Mouse (Mus musculus) c-Kit-positive CD71-positive TER-119-negative erythroid progenitor cells, embryonic 14.5 days (primary cell): ENCODE measurements around the gene Enam.
A peak's percentile ranks its signal among the peaks of the same experiment; 100 is the strongest.
"Not testable (repeated sequence)": the region's sequence is repeated elsewhere in the genome, so short reads cannot be mapped to it uniquely, and the experiment has no call there.

ENCODE experiments used
- DNase-seq: peaks from one replicate; pipeline ENCODE4 v3.0.0-alpha.2; 2013; ENCODE audit warnings: low read depth

Enam gene

GRCm38 (mm10) chr5:88487675-88488074 is at the start of gene Enam:
Gene Enam, plus strand, starts transcription at chr5:88487975.
- DNase-seq, result no peak

GRCm38 (mm10) chr5:88455691-88456090 is 32.1 kb upstream of the Enam start, which contains the start of gene Ambn:
Gene Ambn, plus strand, starts transcription at chr5:88455991.
- DNase-seq, result no peak

GRCm38 (mm10) chr5:88467471-88467870 is 20.3 kb upstream of the Enam start:
- no peak for DNase-seq

- no peak for DNase-seq
Measured at GRCm38 (mm10) chr5:88468807-88469704, 18.7 kb upstream of the Enam start.

- DNase-seq, result no peak
Measured at GRCm38 (mm10) chr5:88489004-88489403, 1.2 kb downstream of the Enam start.

DNA sequence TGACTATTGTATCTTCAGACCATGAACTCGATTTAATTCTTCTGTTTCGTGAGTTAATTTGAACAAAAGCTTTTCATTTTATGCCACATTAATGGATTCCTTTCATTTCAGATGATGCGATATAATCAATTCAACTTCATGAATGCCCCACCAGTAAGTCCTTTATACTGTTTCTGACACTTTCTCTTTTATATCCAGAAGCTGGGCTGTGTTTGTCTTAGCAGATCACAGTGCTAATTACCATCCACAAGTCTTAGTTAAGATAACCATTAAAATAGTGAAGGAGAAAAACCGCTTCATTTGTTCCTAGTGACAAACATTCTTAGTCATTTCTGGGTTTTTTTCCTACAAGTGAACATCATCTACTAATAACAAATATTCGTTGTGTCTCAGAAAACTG is 3.3 kb downstream of the Enam start:
- DNase-seq, result no peak

DNA sequence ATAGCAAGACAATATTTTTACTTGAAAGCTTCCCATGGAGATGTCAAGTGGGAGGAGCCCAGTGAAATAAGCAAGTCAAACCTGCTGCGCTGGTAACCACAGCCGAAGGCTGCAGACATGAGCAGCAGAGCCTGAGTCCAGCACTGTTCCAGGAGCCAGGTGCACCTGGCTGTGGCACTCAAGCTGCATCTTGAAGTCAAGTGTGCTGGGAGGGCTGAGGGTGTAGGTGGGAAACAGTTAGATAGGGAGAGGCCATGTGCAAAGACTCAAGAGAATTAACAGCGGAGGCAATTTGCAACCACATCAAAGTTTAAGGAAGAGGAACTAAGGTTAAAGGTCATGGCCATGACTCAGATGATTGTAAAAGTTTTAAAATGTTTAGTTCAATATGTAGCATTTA is 12.0 kb downstream of the Enam start:
- DNase-seq, result no peak

DNA sequence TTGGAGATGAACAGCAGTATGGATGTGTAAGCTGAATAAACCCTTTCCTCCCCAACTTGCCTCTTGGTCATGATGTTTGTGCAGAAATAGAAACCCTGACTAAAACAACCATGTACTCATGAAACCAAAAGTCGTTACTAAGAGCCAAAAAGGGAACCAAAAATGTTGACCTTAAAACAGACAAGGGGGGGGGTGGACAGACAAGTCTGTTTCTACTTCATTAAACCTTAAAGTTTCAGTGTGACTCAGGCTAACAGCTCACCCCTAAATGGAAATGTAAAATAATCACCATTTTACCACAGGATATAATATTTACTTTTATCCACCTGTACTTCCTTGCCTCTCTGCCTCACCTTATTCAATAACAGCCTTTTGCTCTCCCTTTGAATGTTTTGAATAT is 20.8 kb downstream of the Enam start:
- DNase-seq, result no peak

DNA sequence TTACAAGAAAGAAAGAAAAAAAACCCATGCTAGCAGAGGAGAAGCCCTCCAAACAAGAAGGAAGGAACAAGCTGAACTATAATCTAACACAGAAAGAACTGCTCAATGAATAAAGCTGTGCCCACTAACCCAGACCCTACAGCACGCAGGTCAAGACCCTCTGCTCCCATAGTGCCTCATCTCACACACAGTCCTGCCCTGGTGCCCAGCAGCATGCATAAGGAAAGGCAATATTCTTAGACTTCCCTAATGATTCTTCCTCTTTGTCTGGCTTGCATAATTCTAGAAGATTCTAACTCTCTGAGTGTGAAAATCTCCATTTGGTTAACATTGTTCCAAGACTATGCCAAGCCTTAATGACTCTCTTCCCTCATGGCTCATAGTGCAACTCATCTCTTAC is 21.2 kb downstream of the Enam start:
- no peak for DNase-seq

GRCm38 (mm10) chr5:88519232-88519631 is 31.5 kb downstream of the Enam start:
- peak; percentile 31 for DNase-seq

- no peak for DNase-seq
Measured at GRCm38 (mm10) chr5:88527657-88528056, 39.9 kb downstream of the Enam start, which contains the start of gene Jchain. Gene Jchain, minus strand, starts transcription at chr5:88527891.

GRCm38 (mm10) chr5:88530908-88531307 is 43.1 kb downstream of the Enam start:
- no peak for DNase-seq

GRCm38 (mm10) chr5:88534697-88535096 is 46.9 kb downstream of the Enam start:
- no peak for DNase-seq

DNA sequence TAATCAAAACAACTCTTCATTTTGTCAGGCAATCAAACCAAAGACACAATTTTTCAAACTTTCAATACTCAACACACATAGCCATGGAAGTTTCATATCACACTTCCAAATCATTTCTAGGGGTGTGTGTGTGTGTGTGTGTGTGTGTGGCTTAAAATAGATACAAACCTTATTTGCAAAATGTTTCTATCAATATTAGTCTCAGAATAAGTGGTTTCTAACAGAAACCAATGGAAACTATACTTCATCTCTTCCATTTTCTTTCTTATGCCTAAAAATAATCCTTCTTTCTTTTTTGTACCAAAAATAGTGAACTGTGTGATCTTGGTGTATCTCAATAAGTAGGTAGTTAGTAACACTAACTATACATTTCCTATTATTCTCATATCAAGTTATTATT is 53.1 kb downstream of the Enam start:
- DNase-seq, result no peak

DNA sequence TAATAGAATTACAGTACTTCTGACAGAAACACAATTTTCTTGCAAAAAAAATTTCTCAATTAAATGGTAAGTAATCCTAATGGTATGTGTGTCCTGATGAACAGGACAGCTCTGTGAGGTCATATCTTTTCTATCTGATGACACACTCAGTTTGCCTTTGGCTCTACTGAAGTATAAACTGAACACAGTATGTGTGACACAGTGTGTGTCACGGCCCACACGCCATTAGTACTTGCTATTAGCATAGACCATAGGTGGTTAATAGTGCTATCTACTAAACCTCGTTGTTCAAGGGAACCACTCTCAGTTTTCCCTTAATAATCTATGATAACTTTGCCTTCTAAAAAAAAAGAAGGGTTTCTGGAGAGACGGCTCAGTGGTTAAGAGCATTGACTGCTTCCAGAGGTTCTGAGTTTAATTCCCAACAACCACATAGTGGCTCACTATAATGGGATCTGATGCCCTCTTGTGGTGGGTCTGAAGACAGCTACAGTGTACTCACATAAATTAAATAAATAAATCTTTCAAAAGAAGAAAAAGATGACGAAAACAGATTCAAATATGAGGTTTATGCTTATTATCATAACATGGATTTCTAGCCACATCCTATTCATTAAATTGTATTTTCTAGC is 55.0 kb downstream of the Enam start:
- no peak for DNase-seq

- not testable (repeated sequence) for DNase-seq
Measured at GRCm38 (mm10) chr5:88544411-88544810, 56.6 kb downstream of the Enam start.

DNA sequence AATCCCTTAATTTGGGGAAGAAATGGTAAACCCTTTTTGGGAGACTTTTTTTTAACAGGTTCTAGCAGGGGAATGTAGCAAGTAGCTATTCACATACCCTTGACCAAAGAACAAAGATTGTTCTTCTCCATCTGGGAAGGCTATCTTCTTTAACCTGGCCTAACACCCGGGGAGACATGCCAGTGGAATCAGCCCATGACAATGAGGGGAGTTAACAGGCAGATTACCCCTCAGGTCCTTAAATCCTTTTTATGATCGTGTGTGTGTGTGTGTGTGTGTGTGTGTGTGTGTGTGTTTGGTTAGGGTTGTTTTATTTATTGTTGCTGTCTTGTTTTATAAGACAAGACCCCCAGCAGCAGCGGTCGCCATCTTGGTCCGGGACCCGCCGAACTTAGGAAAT is 57.8 kb downstream of the Enam start:
- no peak for DNase-seq

- DNase-seq, result no peak
Measured at GRCm38 (mm10) chr5:88553271-88554085, 65.7 kb downstream of the Enam start.

GRCm38 (mm10) chr5:88554086-88554886 is 66.5 kb downstream of the Enam start, which contains the start of gene Utp3:
Gene Utp3, plus strand, starts transcription at chr5:88554462.
- DNase-seq, result peak; percentile 99
